Mouse (Mus musculus): ENCODE data around the gene Dcaf15.

The Dcaf15 gene

DNA sequence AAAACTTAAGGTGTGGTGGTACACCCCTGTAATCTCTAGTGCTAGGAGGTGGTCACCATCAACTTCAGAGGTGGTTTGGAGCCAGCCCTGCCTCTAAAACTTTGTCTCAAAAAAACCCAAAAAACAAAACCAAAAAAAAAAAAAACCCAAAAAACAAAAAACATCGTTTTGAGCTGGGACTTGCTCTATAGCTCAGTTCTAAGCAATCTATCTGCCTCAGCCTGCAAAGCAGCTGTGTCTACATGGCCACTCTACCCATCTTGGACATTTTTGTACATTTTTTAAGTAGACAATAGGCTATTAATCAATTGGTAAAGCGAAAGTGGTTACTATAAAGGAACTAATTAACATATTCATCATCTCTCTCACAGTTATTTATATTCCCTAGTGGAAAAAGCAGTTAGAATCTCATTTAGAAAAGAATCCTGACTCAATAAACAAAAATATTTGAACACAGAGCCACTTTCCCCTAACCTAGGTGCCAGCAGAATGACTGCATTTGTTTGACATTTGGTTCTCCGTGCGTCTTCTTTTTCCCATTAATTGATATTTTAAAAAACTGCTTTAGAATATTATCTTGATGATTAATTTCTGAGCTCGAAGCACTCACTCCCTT is 39.0 kb downstream of the Dcaf15 start:
- DNase-seq: no peak

DNA sequence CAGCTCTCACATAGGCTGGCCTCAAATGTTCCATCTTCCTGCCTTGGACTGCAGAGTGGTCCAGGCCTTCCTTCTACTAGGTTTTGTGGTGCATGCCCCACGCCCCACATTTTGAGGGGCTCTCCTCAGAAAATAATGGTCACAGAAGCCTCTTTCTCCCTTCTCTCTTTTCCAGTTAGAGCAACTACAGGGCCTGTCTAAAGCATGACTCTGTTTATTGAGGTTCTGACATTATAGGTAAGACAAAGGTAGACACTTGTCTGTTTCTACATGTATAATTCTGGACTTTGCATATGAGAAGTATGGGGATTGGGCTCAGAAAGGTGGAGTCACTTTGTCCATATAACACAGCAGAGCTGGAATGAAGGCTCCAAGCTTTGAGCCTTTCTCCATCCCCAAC is 39.5 kb downstream of the Dcaf15 start, which contains the start of gene Gm10643:
TSS of gene Gm10643 (minus strand) at position 101 of the 400 bp plus-strand sequence.
- peak; percentile 27 for DNase-seq

DNA sequence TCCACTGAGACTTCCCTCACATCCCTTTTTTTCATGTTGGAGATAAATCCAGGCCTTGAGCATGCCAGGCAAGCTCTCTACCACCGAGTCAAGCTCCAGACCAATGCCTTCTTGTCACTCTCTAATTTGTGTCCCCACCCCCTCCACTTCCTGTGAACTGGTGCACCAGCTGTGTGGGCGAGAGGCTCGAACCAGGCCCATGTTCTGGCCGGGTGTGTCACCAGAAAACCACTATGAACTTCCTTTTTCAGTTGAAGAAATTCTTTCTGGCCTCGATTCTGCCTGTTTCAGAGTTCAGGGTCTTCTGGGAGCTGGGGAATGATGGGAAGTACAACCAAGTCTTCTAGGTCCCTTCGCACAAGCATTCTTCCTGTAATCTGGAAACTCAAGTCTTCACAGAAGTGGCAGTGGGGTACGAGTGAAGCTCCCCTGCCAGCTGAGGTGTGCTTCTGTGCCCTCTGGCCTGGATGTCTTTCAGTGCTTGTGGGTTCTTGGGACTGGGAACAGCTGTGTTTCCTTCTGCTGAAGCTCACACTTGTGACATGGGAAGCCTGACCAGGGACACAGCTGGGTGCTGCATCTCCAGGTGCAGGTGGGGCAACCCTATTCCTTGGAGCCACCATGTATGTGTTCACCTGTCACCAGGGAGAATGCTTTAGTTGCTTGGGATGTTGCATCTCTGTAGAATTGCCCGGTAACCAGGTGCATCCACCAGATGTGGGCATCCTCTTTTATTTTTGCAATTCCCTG is 40.5 kb downstream of the Dcaf15 start:
- no peak for DNase-seq

DNA sequence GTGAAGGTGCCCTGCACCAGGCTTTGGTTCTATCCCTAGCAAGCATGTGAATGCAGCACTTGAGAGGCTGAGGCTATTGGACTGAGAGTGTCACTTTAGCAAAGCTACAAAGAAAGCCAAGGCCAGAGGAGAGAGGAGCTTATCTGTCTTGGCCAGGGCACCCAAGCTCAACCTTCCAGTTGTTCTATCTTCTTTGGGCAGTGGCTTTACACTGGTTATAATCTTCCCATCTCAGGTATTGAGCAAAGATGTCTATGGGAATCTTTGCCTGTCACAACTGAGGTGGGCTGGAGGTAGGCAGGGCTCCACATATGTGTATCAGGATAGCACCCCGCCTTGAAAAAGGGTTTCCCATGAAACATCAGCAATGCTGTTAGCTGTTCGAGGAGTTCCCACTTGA is 44.3 kb downstream of the Dcaf15 start:
- DNase-seq: no peak

DNA sequence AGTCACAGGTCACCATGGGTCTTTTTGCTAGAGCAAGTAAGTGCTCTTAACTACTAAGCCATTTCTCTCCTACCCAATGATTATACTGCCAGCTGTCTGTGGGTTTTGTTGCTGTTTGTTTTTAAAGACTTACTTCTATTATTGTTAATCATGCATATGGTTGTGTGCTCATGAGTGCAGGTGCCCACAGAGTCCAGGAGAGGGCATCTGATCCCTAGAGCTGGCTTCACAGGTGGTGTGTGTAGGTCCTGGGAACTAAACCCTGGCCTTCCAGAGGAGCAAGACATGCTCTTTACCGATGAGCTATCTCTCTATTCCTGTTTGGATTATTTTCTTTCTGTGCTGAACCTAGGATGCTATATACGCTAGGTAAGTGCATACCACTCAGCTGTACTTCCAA is 45.3 kb downstream of the Dcaf15 start:
- no peak for DNase-seq

DNA sequence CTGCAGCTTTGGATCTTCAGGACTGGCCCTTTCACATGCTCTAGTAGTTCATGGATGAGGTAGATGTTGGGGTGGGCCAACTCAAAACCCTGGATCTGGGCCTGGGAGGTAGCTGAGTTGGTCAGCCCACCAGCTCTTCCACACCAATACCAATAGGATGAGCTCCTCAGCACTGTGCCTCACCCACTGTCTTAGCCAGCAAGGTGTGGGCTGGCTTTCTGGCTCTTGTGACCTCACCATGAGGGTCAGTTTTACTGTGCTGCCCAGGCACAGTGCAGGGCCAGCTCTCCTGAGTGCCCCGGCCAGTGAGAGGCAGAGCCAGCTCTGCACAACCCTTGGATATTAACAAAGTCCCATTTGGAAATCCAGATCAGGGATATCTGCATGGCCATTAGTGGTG is 46.7 kb downstream of the Dcaf15 start:
- DNase-seq: no peak

DNA sequence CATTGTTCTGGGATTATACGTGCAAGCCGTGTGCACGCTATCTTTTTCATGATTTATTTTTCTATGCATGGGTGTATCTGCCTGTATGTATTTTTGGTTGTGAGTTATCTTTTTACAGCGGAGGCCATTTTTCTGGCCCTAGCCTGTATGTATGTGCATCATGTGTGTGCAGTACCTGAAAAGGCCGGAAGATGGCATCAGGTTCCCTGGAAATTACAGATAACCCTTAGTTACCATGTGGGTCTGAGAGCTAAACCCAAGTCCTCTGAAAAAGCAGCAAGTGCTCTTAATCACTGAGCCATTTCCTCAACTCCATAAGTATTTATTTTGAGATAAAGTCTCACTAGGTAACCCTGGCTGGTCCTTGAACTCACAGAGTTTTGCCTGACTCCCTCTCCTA is 51.3 kb downstream of the Dcaf15 start:
- DNase-seq: no peak

DNA sequence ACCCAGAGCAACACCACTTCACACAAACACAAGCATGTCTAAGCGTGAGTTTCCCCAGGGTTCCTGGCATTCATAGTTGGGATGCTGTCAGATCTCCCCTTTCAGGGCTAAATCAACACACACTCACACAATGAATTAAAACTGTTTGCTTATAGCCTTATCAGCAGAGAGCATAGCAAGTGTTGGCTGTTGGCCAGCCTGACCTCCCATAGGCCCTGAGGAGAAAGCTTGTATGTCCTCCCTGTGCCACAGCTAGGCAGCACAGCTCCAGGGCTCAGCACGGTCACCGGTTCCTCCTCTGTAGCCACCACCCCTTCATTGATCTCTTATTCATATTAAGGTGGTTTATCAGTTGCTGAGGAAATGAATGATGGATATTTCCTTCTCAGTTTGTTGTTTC is 51.8 kb downstream of the Dcaf15 start:
- no peak for DNase-seq

DNA sequence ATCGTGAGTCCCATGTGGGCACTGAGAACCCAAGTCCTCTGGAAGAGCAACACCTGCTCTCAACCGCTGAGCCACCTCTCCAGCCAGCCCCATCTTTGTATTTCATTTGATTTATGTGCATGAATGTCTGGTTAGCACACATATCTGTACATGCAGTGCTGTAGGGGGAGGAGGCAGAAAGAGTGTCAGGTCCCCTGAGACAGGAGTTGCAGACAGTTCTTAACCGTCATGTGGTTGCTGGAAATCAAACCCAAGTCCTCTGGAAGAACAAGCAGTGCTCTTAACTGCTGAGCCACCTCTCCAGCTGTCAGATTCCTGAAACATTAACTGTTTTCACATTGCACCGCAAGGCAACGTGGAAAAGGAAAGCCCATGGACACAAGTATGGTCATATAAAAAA is 56.4 kb downstream of the Dcaf15 start:
- DNase-seq: no peak
